Mouse (Mus musculus) ZHBTc4 (cell line): ENCODE measurements around the gene Fam126b.
A peak's percentile ranks its signal among the peaks of the same experiment; 100 is the strongest.
"Not testable (repeated sequence)": the region's sequence is repeated elsewhere in the genome, so short reads cannot be mapped to it uniquely, and the experiment has no call there.

Source experiments
- DNase-seq: peaks from one replicate; pipeline ENCODE4 v3.0.0-alpha.2; 2011; ENCODE audit warnings: low read depth, low spot score

The Fam126b gene

DNA sequence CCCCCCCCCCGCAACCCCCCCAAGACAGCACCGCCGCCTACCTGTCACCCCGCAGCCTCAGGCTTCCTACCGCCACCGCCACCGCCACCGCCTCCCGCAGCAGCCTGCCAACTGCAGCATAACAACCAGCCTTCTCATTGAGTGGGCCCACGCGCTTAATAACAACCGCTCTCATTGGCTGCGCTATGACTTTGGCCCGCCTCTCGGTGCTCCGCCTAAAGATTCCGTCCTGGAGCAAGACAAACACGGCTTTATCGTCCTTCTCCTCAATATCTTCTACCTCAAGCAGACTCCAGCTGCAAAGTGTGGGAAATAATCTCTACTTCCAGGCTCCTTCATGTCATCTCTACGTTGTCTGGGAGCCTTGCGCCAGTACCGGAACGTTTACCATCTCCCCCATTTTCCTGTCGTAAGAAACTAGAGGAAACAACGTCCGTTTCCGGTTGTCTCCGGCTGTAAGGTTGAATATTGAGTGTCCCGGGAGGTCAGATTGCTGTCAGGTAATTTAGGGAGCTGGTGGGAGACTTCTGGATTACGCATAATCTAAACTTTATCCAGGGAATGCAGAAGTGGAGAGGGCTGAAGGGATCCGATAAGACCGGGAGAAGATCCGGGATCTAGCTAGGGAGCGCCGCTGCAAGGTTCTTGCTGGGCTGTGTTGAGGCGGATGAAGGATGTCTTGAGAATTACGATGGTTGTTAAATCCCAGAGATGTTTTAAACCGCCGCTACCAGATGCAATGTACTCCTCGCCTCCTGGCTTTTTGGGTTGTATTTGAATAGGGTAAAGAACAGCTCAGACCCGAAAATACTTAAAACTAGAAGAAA lies at the start of gene Fam126b, which contains the start of gene Ndufb3:
Fam126b (minus strand) TSS at position 153 of the 827 bp plus-strand sequence.
Ndufb3 (plus strand) TSS at position 214 of the 827 bp plus-strand sequence.
- DNase-seq, result peak; percentile 94

DNA sequence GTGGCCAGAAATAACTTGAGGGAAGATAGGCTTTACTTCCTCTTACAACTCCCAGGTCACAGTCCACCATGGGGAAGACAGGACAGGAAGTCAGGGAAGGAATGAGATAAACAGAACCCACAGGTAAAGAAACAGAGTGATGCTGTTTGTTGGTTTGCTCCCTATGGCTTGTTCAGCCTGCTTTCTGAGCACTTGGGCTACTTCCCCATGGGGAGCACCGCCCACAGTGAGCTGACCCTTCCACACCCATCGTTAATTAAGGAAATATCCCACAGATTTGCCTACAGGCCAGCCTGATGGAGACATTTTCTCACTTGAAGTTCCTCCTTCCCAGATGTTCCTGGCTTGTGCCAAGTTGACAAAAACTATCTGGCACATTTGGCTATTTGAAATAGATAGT lies 42.7 kb upstream of the Fam126b start:
- not testable (repeated sequence) for DNase-seq

DNA sequence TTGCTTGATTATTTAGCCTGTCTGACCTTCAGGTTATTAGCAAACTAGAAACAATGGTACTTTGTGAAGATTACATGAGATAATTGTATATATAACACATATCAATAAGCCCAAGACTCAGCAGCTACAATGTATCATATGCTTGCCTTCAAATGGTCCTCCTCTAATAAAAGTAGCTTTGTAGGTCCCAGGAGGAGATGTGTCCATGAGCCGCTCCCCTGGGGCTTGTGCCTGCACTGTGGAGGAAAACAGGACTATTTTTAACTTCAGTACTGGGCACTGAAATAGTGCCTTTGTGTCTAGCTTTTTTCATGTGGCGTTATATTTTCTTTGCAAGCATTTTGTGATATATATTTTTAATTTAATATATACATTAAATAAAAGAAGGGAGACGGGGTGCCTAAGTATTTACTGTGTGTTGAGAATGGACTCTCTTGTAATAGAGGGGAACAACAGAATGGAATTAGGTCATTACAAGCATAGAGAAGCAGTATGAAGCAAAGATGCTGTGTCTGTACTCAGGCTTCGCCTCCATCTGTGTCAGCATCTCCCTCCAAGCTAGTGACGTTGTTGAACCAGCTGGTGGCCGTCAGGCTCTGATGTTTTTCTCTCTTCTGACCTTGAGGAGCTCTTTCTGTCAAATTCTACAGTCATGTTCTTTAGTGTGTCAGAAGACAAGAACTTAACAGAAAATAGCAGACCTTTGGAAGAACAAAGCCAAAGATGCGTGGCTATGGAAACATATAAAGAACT lies 36.0 kb upstream of the Fam126b start:
- DNase-seq, result no peak

DNA sequence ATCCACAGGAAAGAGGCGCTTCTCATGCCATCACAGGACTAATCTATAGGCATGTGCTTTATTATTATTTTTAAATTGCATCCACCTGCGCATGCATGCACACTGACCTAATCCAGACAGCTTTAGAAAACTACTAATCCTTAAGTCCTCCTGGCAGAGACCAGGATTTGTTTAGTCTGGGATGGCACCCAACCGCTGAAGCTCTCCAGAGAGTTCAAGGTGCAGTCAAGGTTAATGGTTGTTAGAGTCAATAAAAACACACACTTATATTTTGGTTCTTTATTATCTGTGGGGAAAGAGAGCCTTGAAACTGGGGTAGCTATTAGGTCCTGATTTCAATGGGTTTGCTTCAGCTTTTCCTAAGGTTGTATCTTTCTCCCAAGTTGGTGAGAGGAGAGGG lies 35.1 kb upstream of the Fam126b start:
- no peak for DNase-seq

DNA sequence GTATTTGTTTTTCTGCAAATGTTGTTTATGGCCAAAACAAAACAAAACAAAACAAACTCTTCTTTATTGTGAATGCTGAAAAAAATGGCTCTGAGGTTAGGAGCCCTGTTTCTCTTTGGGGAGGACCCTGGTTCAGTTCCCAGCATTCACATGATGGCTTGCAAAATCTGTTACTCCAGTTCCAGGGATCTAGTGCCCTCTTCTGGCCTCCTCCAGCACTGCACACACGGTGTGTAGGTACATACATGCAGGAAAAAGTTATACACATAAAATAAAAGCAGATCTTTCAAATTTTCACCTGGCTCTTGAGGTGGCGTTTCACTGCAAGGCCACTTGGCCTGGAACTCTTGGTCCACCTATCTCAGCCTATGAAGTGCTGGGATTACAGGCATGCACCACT lies 32.6 kb upstream of the Fam126b start:
- DNase-seq, result peak; percentile 55

DNA sequence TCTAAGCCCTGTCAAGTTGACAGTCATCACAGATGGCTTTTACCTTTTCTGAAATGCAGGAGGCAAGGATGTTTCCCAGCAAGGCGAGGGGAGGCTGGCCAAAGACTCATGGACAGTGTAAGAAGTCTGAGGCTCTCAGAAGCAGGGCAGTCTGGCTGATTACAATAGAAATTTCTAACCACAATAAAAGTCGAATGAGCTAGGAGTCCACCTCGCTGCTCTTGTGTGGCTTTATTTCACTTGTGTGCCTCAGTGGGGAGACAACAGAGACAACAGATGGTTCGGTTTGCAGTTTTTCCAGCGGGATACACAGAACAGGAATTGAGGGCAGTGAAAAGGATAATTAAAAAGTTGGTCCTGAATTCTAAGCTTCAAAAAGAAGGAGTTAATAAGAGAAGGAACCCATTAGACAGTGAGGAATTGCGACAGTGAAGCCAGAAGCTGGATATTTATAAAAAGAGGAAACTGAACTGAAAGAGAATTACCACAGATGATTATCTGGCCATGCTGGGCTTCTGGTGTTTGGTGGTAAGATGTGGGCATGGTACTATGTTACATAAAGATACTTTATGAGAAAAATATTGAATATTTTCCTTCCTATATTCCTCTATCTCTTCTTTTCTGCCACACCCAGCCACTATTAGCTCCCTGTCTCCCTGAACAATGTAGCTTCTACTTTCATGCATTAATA lies 32.0 kb upstream of the Fam126b start:
- no peak for DNase-seq

DNA sequence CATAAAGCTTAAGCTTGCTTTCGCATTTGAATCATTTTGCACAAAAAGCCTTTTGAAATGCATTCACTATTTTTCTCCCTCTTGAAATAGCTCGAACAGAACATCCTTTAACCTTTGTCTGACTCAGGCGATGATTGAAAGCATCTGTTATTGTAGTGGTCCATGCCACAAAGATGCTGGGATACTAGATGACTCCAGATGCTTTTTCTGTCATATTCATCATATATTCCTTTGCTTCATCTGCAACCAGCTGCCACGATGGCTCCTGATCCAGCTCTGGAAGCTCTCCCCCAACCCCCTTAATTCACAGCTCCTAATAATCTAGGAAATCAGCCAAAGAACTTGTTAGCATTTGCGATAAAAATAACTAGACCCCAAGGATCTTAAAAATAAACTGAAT lies 31.0 kb upstream of the Fam126b start:
- no peak for DNase-seq

DNA sequence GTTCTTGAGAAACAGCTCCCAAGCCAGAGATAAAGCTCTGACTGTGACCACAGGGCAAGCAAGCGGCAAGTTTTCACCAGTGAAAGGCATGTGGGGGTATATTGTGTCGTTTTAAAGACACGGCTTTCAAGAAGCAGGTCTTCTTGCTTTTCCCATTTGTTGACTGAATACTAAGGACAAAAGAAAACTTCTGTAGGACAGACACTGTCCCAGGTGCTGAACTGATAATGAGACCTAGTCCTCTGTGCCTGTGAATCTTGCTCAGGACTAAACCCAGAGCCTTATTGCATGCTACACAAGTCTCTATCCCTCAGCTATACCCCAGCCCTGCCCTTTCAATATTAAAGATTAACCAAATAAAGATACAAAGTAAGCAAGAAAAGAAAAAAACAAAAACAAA lies 30.1 kb upstream of the Fam126b start:
- DNase-seq, result peak; percentile 35

DNA sequence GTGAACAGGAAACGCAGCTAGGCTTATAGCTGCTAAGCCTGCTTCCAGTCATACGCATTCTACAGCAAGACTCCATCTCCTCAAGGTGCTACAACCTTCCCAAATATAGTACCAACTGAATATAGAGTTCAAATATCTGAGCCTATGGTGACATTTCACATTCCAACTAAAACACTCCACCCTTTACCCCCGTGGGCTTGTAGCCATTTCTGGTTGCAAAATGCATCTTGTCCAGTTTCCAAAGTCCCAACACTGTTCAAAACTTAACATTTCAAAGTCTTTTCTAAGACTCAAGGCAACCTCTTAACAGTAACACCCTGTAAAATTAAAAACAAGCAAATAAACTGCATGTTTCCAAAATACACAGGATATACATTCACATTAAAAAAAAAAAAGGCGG lies 29.0 kb upstream of the Fam126b start:
- no peak for DNase-seq

DNA sequence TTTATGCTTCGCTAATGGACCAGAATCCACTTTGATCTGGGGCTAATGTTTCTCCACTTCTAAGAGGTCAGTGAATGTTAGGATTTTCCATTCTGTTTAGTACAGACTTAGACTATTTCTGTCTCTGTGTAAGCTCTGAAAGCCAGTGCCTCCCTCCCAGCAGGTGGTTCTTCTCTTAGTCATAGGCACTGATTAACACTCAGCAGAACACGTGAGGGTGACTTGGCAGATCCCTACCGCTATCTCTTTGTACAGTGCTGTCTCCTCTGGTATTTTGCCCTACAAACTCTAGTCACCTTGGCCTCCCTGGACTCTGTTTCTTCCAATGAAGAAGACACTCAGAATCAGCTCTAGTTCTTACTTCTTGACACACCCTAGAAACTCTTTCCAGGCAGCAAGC lies 28.3 kb upstream of the Fam126b start:
- peak; percentile 43 for DNase-seq

DNA sequence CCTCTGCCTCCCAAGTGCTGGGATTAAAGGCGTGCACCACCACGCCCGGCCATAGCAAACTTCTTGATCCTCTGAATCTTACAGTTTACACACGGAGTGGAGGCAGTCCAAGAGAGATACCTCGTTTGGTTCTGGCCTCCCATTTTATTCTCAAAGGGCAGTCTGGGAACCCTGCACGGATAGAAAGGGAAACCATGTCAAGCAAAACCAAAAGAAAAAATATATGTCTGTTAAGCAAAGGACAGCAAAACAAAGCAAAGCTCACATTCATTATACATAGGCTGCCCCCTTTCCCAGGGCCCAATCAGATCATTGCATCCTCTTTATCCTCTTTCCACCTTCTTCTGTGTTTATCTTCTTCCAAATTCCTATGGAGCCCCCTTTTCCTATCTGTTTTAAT lies 27.7 kb upstream of the Fam126b start:
- peak; percentile 69 for DNase-seq

DNA sequence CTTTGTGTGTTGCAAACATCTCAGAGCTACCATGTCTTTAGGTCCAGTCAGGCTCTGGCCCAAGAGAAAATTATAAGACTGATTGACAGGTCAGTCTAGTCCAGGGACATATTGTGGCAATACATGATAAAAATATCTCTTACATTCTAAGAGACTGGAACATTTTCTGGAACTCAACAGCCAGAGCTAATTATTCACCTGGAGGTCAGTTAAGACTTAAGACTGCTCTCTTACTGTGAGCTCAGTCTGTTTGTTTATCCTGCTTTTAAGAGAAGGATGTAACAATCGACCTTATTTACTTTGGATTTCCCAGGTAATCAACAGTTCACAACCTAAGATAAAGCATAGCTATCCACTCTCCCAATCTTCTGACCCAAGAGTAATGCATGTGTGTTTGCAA lies 24.5 kb upstream of the Fam126b start:
- DNase-seq, result no peak

DNA sequence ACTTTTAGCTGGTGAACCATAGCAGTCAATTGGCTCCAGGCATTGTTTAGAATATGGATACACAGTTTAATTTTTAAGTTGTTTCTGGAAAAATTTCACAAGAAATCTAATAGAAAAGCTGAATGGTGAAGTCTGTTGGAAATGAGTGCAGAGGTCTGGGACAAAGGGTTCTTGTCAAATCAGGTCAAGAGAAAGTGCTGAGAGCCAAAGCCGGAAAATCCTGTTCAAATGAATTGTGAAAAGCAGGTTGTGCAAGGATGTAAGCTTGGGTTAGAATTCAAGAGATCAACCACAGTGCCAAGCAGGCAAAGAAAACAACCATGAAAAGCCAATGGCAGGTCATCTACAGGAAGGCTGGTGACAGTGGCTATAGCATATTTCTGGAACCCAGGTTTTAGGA lies 24.0 kb upstream of the Fam126b start:
- DNase-seq, result no peak

DNA sequence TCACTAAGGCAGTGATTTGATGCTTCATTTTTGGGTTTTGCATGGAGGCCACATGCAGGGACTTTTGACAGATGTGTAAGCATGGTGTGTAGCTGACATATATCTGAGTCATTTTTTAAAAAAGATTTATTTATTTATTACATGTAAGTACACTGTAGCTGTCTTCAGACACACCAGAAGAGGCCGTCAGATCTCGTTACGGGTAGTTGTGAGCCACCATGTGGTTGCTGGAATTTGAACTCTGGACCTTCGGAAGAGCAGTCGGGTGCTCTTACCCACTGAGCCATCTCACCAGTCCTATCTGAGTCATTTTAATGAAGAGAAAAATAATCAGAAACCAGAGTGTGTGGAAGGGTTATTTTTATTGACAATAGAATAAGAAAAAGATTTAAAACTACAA lies 23.5 kb upstream of the Fam126b start:
- not testable (repeated sequence) for DNase-seq

DNA sequence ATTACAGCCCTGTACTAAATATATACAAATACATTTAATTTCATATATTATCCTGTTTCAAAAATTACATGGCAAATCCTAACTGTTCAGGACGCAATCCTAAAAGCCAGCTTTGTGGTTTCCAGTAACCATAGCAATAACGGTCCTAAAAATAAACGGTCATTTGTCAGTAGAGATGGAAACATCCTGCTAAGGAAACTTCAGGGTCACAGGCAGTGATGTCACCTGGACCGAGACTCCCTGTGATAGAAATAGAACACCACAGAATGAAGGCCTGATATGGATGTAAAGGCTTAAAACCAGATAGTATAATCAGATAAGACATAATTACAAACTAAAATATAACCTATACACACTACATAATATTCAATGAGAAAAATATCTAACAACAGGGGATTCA lies 17.6 kb upstream of the Fam126b start:
- DNase-seq, result no peak

DNA sequence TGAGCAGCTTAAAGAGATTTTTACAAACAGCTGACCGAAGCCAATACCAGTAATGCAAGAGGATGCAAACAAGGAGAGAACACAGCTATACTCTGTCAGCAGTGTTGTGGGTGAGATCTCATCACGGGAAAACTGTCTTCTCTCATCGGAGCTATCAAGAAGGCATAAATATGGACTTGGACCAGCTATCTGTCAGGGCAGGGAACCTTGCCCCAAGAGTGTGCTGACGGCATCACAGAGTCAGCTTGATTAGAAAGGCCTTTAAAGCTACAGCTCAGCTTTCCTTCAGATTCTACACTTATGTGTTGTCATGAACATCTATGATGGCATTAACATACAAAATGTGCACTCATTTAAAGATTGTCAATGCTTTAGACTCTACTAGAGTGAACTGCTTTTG lies 16.6 kb upstream of the Fam126b start:
- DNase-seq, result no peak

DNA sequence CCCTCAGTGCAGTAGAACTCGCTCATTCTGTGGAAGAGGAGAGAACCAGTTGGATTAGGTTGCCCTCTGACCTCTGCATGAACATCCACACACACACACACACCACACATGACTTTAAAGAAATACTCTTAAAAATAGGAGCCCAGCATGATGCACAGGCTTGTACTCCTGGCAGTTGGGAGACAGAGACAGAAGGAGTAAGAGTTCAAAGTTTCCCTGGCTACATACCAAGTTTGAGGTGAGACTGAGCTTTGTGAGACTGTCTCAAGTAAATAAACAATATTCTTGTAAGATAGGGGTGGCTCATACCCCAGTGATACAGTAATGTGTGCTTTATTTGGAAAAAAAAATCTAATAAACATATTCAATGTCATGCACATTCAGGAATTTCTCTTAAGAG lies 1.4 kb upstream of the Fam126b start:
- no peak for DNase-seq

DNA sequence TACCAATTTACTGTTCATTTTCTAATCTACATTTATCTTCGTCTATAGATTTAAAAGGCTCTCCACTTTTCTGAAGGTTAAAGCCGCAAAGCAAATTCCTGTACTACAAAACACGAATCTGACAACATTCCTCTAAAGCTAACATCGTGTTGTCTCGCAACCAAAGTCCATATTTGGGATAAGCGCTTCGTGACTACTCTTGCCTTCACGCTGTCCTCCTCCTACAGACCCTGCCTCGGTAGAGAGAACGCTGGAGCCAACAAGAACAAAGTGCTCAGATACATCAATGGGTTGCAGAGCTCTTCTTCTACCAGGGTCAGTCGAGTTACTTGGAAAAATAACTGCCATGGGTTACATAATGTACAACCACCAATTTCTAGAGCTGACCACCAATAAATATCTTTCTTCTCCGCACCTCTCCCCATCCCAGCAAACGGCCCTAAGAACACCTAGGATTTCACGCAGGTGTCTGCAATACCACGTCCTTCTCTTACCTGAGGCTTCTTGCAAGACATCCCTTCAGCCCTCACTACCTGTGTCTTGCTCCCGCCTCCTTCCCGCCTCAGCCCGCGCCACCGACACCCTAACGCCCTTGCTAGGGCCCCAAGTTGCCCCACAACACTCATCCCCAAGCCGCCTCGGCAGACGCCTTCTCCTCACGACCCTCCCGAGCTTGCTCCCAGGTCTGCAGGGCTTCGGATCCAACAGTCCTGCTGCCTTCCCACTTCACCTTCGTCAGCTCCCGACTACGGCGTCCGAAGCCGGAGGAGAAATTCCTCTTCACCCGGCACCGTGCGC lies 551 bp downstream of the Fam126b start:
- peak; percentile 14 for DNase-seq

DNA sequence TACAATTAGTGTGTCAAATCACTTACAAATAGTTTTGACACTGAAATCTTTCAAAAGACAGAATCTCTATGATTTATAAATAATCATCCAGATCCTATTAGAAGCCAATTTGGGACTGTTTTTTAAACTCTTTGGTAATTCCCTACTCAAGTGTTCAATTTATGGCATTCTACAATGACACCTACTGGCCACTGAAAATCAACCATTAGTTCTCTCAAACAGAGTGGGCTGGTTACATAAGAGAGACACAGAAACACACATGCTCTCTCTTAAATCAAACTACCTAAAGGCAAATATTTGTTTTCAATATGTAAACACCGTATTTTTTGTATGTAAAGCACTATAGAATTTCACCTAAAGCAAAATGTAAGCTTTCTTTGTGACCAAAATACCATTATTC lies 1.9 kb downstream of the Fam126b start:
- no peak for DNase-seq

DNA sequence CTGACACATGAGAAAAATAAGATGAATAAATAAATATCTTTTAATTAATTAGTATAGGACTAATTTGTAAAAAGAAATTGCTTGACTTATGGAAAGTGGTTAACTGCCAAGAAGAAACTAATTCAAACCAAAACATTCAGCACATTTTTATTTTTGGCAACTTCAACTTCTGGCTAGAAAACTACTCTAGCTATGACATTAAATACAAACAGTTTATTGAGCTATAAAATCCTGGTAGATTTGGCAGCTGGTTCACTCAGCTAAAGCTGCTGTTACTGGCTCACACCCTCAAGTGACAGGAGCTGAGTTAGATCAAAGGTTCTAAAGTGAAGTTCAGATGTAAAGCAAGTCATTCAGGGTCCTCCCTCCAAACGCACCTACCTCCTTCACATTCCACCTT lies 3.5 kb downstream of the Fam126b start:
- no peak for DNase-seq

DNA sequence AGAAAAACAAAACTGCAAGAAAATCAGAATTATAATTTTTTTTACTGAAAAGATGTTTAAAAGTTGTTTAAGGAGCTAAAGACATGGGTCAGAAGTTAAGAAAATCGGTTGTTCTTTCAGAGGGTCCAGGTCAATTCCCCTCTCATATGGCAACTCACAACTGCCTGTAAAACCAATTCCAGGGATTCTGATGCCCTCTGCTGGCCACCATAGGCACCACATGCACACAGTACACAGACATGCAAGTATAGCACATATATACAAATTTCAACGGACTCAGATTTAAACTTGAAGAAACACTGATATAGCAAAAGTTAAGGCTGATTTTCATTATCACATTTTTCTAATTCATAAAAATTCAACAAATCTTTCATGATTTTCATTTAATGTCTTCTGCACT lies 6.9 kb downstream of the Fam126b start:
- DNase-seq, result peak; percentile 72

DNA sequence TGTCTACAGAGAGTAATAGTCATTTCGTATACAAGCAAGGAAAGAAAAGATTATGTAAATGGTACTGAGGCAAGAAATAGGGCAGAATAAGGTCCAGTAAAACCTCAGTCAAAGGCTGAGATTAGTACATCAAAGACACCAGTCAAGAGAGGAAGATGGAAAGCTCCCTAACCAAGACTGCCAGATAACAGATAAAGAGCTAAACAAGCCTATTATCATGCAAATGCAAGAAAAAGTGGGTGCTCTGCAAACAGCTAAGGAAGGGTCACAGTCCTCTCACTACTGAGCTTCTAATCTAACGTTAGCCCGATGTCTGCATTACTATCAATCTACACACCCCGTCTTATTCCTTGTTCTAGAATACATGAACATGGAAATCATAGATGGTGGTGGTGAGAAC lies 15.7 kb downstream of the Fam126b start:
- peak; percentile 7 for DNase-seq
